Mouse (Mus musculus) adrenal gland, postnatal 36 days (tissue): ENCODE results near the gene Cacna1i. TPM values are rescaled to one million over a fixed set of nuclear protein-coding genes. Genes with fewer than 3 reads are reported as not detected.

ENCODE experiments used
- DNase-seq, 2 experiments: peaks; one replicate each; pipeline ENCODE4 v3.0.0; 2021; ENCODE audit warnings: mixed read lengths in 1 of 2
- total RNA-seq, 2 experiments: library from RNA; stranded (reverse); gene quantifications; 2 replicates each; pipeline ENCODE4 v1.2.3; 2021

Cacna1i gene
- total RNA-seq, 2 experiments from 2014 or later: 0.30 to 0.63 TPM

DNA sequence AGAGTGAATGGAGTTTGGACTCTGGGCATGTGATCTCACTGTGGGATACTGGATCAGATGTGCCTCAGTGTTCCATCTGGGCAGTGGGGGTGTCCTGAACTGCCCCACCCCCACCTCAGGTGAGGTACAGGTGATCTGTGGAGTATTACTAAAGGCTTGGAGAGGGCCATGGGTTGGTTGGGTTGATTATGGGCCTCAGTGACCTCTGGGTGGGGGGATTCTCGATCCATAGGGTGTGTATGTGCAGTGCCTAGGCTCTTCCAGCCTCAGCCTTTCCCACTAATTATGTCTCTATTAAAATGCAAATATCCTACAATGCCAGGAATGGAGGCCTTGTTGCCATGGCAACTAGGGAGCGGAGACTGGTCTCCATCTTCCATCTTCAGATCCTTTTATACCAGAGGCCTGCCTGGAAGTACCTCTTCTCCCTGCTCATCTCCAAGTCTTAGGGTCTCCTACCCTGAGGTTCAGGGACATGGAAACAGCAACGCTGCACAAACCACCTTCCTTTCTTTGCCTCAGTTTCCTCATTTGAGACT is 15.1 kb upstream of the Cacna1i start:
- DNase-seq: no peak

DNA sequence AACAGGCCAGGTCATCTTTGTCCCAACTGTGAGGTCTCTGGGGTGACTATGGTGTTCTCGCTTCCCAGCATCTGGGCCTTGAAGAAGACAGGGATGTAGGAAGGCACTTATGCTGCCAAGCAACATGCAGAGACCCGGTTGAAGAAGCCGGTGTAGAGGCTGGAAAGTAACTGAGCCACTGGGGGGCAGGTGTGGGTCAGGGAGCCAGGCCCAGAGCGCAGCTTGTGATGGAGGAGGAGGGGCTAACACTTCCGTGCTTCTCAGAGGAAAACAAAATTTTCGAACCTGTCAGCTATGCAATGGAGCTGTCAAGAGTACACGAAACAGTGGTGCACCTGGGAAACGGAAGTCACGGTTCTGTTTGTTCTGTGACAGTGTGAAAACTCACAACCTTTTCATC is 9.9 kb upstream of the Cacna1i start:
- no peak for DNase-seq

DNA sequence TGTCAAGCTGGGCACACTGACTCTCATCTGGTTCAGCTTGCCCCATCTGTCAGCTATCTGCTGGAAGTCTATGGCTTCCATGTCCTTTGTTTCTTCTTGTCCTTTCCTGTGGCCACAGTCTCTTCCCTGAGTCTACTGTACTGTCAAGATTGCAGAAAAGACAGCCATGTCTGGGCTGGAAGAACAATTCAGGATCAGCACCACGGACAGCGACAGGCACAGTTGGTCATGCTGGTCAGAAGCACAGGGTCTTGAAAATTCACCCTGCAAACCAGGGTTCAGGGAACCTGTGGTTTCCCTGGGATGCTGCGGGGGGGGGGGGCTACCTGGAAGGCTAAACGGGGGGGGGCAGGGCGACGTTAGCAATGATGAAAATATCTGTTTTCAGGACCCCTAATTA is 9.4 kb upstream of the Cacna1i start:
- peak; percentile 77 to 78 for DNase-seq

DNA sequence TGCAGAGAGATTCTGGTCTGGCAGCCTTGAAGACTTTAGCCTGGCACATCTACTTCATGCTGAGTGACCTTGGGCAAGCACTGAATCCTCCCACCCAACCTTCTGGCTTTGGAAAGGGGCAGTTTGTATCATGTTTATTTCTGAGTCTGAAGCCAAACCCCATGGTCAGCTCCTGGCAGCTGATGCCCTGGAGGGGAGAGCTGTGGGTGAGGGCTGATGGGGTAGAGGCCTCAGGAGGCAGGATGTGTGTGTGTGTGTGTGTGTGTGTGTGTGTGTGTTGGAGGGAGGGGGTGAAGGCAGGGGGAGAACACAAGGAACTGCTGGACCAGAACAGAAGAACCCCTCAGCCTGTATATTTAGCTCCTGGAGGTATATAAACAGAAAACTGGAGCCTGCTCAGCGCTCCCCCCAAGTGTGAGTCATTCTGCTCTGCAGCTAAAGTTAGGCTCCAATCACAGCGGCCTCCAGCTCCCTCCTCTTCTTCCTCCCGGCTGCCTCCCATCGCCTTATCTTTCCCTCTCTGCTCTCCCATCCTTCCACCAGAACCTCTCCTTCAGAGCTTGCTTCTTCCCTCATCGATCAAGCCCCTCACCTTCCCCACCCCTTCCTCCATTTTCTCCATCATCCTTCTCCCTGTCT is 8.8 kb upstream of the Cacna1i start:
- DNase-seq: no peak

GRCm38 (mm10) chr15:80279053-80279452 is 8.0 kb upstream of the Cacna1i start:
- no peak for DNase-seq

DNA sequence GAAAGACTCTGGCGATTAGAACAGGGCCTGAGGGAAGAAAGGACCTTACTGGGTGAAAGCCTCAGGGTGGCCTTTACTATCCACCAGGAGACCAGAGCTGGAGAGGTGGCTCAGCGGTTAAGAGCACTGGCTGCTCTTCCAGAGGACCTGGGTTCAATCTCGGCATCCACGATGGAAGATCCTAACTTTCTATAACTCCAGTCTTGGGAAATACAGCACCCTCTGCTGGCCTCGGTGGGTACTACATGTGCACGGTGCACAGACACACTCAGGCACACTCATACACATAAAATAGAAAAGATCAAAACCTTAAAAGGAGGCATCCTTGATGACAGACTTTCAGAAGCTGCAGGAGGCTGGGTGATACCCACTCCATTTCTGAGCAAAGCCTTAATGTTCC is 6.4 kb upstream of the Cacna1i start:
- DNase-seq: peak in 1 of 2 experiments; percentile 43

- DNase-seq: peak in 1 of 2 experiments; percentile 19
These were observed 998 bp downstream of the Cacna1i start for GRCm38 (mm10) chr15:80288036-80288435.

GRCm38 (mm10) chr15:80289436-80289835 is 2.4 kb downstream of the Cacna1i start:
- peak; percentile 79 to 83 for DNase-seq

- no peak for DNase-seq
These were observed 10.1 kb downstream of the Cacna1i start for GRCm38 (mm10) chr15:80297146-80297545.

- no peak for DNase-seq
These were observed 16.7 kb downstream of the Cacna1i start for GRCm38 (mm10) chr15:80303779-80304178.

- no peak for DNase-seq
These were observed 17.1 kb downstream of the Cacna1i start for GRCm38 (mm10) chr15:80304188-80304587.

DNA sequence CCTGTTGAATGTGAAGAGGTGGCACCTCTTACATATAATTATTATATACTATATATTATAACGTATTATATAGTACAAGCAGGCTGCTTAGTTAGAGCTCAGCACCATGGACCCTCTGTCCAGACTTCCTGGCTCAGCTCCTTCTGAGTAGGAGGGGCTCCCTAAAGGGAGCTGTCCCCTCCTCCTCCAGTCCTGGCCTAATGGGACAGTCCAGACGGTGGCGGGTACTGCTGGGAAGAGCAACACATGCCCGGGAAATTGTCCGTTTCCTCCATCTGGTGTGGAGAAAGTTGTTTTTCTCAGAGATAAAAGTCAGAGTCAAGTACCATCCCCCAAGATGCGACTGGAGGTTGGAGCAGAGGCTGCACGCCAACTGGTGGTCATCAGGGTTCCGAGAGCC is 19.1 kb downstream of the Cacna1i start:
- no peak for DNase-seq

GRCm38 (mm10) chr15:80314731-80315130 is 27.7 kb downstream of the Cacna1i start:
- DNase-seq: no peak

DNA sequence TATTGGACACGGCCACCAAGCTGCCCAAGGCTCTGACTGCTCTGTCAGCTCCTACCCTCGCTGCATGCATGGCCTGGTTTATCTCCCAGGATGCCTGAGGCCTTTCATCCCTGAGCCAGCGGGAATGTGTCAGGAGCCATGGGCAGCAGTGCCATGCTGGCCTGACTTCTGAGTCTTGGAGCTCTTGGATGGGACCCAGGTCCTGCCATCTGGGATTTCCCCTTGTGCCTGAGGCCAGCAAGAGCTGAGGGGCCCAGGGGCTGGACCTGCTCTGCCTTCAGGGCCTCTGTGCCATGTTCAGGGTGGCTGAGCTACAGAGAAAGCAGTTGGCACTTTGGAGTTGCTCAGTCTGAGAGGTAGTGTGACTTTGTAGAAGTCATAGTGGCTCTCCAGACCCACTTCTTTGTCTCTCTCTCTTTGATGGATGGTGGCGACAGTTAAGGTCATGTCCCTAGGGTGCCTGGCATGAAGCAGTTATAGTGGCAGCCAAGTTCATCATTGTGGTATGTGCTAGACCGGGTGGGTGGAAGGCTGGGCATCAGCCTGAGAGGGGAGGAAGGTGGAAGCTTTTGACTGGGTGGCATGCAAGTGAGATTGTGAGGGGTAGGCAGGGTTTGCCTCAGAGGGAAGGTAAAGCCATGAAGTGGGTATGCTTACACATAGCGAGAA is 30.1 kb downstream of the Cacna1i start:
- peak; percentile 51 to 73 for DNase-seq

- DNase-seq: peak; percentile 17 to 46
These were observed 30.9 kb downstream of the Cacna1i start for GRCm38 (mm10) chr15:80317841-80318530.

GRCm38 (mm10) chr15:80318543-80319255 is 31.7 kb downstream of the Cacna1i start:
- no peak for DNase-seq

DNA sequence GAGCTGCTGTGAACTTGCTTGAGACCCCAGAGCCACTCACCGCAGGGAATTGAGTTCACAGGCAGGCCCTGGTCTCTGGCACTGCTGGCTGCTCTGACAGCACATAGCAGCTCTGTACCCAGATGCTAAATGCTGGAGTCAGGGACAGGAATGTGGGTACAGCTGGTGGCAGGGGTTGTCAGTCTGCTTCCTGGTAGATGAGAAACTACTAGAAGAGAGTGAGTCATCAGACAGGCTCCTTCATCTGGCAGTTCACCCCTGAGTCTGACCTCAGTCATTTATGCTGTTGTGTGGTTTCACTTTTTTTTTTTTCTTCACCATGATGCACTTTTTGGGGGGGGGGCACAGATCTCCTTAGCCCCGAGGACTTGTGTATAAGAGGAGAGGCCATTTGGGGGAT is 32.3 kb downstream of the Cacna1i start:
- peak in 1 of 2 experiments; percentile 20 for DNase-seq

DNA sequence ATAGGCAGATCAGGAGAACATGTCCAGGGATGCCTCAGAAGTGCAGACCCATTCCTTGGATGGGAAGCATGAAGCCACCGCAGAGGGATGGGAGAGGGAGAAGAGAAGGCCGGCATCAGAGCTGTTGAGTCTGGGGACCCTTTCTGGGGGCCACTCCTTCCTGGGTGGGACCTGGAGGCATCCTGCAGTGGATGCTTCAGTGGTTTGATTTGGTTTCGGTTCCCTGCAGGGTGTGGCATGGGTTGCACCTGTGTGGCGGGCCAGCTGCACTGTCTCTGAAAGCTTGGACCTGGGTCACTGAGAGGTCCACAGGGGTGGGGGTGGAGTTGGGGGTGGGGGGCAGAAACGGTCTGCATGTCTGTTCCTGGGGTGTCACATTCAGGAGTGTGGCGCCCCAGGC is 32.9 kb downstream of the Cacna1i start:
- no peak for DNase-seq

- DNase-seq: no peak
These were observed 38.2 kb downstream of the Cacna1i start for GRCm38 (mm10) chr15:80325207-80325606.

DNA sequence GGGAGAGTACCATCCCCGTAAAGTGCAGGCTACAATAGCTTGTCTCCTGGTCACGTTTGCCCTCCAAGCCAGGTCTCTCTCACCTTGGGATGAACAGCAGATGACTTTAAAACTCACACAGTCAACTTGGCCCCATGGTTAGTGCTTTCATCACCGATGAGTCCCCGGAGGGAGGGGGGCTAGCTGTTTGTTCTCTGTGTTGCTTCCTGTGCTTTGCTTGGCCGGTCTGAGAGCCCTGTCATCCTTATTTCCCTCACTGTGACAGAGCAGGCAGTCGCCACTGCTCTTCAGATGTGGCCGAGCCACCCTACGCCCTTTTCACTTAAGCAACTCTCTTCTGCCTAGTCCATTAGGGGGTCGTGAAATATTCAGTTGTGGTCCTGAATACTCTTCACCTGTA is 38.7 kb downstream of the Cacna1i start:
- no peak for DNase-seq

DNA sequence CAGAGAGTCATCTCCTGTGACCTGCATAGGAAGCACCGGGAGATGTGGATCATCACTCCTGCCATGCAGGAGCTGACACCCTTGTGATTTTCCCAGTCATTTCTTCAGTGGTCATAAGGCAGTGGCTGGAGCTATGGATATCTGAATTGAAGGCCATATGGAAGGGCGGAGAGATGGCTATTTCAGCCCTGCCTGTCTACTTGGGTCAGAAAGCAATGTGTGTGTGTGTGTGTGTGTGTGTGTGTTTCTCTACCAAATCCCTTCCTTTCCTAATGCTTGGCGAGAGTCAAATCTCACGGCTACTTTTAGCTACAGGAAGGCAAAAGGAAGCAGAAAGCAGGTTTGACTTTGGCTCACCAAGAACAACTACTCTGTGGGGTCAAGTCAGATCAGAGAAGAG is 39.9 kb downstream of the Cacna1i start:
- DNase-seq: no peak

- no peak for DNase-seq
These were observed 40.9 kb downstream of the Cacna1i start for GRCm38 (mm10) chr15:80327743-80328540.
